Mouse (Mus musculus) spleen, postnatal 10 days (tissue): Measurements from ENCODE around the gene Tnfrsf25.

Source experiments
- DNase-seq, 2 experiments: peaks; one replicate each; pipeline ENCODE4 v3.0.0; 2021 to 2022; ENCODE audit warnings: low spot score in 2 of 2

Tnfrsf25 gene

DNA sequence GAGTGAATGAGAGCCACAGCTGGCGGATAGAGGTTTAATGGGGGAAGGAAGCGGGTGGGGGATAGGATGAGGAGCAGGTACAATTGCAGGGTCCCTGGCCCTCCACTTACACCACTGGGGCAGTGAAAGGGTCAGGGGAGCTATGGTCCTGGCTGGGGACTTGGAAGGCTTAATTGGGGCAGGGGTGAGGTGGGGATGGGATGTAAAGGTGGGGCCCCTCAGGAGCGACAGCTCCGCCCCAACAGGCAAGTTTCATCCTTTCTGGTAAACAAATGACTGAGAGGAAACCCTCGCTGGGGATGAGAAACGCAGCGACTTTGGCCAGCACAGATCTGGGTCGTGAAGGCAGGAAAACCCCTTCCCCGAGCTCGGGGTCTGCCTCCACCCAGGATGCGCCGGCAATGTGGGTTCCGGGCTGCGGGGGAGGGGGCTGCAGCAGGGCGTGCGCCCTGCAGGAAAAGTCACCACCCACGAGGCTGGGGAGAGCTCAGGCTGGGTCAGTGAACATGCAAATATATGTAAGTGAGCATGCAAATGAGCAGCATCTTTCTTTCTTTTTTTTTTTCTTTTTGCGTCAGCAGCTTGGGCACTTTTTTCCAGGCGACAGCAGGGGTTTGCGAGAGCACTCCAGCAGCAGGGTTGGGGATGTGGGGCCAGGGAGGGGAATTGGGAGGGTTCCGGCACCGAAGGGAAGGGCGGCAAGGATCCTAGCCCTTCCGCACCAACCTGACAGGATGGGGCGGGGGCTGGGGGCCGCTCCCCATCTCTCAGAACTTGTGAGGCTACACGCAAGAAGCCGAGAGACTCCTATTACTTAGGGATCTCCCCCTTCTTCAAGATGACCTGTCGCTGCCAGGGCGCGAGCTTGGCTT, 4.8 kb downstream of the Tnfrsf25 start:
- DNase-seq, result peak in 1 of 2 experiments; percentile 42

DNA sequence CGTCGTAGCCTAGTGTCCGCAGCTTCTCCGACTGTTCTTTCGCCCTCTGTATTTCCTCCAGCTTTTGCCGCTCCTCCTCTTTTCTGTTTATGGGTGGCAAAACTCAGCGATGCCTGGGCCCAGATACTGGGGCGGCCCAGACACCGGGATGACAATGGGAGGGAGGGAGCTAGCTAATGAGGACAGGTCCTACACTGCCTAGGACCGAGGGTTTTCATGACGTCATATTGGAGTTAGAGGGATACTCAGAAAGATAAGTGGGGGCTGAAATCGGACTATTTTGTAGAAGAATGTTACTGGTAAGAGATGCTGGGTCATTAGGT, 5.4 kb downstream of the Tnfrsf25 start:
- no peak for DNase-seq

DNA sequence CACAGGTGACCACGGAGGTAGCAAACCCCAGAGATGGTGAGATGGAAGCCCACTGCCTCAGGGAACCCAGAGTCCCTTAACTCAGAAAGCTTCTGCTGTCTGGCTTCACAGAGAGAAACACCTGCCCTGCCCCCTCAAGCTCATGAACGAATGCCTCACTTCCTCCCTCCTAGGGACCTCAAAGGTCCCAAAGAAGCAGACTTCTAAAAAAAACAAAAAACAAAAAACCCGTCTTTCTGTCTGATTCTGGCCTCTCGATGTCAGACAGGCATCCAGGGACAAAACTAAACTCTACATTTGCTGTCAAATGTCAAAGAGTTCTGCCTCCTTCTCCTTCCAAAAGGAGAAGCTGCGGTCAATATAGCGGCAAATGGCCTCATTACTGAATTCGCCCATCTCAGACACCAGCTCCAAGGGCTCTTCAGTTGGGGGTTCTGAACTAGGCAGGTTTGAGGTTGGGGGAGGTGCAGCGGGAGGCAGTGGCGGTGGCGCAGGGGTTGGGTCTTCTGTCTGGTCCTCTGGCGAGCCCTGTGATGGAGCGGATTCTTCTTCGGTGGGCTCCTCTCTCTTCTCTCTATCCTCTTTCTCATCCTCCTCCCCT, 8.7 kb downstream of the Tnfrsf25 start:
- DNase-seq, result no peak

DNA sequence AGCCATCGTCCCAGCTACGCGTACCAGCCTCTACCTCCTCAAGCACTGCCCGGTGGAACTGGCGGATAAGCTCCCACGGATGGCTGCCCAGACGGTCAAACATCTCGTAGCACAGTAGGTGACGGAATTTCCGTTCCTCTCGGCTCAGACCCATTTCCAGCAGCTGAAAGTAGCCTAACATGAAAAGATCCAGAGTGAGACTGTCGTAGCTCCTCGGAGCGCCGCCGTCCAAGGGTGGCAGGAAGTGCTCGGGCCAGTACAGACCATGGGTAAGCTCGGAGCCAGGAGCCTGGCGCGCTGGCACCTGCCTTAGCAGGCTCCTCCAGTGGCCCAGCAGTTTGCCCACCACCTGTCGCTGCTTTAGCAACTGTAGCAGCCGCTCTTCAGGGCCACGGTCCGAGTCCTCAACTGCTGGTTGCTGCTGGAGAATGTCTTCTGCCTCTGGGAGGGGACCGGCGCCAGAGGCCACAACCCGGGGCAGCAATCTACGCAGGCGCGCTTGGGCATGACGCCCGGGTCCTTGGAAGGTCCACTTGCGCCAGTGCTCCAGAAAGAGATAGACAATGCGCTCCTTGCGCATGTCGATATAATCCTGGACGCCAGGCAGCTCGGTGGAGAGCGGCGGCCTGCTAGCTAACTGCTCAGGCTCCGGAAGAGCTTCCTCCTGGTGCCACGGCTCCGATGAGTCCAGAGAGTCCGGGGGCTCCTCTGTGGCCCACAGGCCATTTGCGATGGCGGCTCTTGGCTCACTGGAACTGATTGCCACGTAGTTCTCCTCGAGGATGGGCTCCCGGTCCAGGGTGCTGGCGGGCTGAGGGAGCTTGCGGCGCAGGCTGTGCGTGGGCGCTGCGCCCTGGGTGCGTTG, 9.7 kb downstream of the Tnfrsf25 start:
- no peak for DNase-seq

DNA sequence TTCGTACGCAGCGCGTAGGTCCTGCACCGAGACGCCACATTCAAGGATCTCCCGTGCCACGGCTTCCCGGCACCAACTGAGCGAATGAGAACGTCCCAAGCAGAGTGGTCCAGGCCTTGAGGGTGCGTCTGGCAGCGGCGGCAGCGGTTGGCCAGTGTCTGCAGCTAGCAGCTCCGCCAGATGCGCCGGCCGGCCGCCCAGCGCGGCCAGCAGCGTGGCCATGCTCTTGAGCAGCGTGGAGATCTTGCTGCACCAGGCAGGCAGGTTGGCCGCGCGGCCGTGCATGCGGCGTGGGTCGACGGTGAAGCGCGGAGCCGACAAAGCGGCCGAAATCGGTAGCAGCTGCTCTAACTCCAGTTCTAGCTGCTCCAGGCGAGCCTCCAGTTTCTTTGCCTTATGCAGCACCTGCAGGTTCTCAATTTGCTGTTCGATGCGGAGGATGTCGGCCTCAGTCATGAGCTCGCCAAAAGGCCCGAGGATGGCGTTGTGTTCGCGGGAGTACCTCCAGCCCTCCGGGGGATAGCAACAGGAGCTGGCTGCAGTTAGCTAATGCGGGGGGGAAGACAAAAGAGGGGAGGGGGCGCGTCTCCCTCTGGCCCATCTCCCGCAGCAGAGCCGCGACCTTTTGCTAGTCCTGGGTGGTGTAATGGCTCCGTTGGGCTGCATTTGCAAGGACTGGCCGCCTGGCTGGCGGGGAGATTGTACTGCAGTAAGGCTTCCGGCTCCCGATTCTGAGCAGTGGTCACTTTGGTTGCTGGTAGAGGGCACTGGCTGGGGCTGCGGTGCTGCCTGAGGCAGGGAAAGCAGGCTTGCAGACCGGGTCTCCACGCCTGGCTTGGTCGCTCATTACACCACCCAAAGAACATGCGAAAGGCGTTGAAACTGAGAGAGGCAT, 10.5 kb downstream of the Tnfrsf25 start:
- no peak for DNase-seq

DNA sequence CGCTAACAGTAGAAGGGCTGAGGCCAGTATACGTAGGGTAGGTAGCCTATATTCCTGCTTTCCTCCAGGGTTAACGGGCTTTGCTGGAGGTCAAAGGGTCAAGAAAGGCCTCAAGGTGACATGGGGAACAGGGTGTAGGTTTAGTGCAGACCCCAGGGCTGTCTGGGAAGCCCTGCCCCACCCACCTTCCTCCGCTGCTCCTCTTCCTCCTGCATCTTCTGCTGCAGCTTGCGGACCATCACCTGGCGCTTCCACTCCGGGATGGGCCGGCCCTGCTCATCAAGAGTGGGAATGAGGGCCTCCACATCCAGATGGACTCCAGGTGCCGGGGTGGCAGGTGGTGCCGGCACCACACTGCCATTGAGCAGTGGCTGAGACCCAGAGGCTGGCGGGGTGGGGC, 12.2 kb downstream of the Tnfrsf25 start:
- DNase-seq, result no peak

DNA sequence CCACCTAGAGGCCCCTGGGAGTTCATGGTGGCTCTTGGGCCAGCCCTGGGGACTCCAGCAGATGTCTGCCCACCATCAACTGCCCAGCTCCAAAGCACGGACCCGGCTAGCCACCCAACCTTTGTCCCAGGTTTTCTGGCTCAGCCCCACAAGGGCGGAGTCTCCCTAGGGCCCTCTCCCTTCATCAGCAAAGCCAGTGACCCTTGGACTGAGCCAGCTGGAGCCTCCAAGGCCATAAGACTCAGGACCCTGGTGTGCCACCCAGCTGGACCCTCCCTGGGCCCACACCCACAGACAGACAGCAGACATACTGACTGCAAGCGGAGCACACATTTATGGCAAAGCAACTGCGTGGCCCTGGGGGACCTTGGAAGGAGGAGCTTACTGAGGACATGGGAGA, 13.1 kb downstream of the Tnfrsf25 start:
- DNase-seq, result no peak

DNA sequence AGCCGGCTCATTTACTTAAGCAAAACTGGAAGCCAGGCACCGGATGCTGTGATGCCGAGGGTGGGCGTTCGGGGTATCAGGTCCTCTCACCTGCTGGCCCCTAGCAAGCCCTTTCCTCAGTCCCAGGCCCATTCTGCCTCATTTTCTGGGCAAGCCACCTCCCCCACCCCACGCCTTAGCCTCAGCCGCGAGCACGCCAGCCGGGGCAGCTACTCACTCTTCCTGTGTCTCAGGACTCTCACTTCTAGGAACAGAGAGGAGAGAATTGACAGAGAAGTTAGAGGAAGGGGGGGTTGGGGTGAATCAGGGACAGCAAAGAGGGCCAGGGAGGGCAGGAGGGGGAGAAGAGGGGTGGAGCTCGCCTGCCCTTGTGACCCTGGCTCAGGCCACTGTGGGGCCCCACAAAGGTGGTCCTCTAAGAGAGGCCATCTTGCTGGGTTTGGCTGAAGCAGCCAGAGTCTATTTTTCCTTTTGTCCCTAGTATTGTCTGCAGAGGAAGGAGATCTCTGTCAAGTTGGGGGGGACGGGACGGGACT, 13.7 kb downstream of the Tnfrsf25 start:
- DNase-seq, result no peak

DNA sequence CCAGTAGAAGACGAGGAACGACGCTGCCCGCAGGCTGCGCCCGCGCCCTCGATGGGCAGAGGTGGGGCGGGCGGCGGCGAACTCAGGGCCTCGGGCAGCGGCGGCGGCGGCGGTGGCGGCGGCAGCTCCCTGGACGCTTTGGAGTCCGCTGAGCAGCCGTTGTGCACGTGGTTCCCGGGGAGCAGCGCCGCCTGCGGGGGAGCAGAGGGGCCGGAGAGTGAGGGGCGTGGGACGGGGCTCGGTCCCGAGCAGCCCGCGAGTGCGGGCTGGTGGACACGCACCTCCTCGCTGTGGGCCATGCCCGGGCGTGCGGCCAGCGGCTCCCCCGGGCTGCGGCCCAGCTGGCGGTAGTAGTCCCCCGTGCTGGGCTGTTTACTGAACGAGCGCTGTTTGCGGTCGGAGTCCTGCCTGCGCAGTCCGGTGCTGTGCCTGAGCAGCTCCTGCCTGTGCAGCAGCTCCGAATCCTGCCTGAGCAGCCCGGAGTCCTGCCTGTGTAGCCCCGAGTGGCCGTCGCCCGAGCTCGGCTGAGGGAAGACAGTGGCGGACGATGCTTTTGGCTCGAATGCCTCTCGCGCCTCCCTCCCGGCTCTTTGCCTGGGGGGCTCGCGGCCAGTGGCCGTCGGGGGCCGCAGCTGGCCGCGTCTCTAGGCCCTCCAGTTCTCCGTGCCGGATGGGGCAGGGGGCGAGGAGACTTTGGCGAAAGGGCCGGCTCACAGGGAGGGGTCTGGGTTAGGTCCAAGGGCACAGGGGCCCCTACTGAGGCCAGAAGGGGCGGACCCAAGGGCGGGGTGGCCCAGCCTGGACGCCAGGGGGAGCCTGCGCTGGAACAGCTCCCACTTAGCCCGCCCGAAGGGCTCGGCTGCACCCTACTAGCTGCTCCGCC, 15.3 kb downstream of the Tnfrsf25 start:
- peak in 1 of 2 experiments; percentile 72 for DNase-seq

DNA sequence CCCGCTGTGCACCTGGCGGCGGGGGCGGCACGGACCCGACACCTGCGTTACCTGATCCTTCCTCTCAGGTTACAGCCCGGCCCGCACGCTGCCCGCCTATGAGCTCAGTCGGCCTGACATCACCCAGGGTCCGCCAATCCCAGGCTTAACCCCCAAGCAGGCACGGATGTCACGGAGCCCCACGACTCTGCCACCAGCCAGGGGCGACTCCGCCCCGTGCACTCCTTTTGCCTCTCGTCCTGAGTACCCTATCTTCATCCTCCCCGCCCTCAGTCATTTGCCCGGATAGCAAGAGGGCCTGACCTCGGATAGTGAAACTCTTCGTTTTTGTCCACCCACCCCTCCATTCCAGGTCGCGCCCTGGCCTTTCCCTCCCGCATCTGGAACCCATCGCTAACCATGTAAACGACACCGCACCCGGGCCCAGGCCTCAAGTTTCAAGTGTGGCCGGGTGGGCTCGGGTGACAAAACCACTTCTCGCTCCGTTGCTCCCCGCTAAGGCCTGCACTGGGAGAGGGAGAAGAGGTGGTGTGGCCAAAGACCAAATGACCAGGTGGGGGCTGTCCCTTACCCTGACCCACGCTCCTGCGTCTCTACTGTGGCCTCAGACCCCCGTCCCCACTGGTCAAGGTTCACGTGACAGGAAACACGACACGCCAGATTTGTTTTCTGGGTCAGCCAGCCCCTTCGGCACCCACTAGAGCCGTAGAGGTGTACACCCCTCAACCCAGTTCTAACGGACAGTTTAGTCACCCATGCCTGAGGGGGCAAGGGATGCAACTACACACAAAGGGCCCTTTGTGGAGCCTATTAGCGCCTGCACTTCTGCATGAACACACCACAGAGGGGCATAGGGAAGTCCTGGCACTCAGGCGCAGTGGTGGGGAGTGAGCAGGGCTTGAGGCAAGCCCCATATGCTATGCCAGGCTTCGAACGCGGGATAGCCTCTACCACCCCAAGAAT, 16.4 kb downstream of the Tnfrsf25 start:
- DNase-seq, result no peak

DNA sequence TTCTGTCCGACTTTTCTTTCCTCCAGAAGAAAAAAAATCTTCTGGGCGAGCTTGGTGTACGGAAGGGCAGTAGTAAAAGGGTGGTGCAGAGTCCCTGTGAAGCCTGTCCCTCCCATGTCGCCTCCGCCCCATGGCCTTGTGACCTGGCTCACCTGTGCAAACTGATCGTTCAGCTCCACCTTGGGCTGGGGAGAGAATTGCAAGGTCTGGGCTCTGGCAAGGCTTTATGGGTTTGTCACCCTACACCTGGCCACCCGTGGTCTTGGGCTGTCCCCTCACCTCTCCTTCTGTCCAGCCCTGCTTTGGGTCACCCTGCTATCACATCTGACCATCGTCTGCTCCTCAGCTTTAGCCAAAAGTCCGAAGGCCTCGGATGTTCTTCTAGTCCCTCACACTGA, 17.0 kb downstream of the Tnfrsf25 start:
- no peak for DNase-seq

DNA sequence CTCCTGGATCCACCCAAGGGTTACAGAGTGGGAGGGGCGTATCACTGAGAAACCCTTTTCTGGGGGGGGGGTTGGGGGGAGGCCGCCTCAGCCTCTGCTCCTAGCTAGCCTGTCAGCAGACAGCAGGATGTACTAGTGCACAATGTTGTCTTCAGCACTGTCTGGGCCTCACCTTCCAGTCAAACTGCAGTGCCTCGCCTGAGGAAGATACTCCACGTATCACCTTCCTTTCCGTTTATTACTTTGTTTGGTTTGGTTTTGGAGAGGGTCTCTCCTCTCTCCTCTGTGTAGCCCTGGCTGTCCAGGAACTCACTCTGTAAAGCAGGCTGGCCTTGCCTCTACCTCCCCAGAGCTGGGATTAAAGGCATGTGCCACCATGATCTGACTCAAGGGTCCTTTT, 17.5 kb downstream of the Tnfrsf25 start:
- no peak for DNase-seq

DNA sequence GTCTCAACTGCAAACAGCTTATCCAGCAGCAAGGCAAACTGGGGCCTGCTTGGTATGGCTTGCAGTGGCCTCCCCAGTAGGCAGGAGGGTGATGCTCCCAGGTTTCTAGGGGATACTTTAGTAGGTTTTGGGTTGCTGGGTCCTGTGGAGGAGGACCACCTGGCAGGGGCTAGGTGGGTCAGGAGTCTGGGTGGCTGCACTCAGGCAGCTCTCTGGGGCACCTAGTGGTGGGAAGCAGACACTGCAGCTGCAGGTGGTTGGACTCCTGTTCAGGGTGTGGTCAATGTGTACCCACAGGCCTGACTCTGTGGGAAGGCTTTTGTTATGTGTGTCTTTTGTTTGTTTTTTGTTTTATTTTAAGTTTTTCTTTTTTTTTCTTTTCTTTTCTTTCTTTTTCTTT, 18.8 kb downstream of the Tnfrsf25 start:
- DNase-seq, result peak in 1 of 2 experiments; percentile 76

DNA sequence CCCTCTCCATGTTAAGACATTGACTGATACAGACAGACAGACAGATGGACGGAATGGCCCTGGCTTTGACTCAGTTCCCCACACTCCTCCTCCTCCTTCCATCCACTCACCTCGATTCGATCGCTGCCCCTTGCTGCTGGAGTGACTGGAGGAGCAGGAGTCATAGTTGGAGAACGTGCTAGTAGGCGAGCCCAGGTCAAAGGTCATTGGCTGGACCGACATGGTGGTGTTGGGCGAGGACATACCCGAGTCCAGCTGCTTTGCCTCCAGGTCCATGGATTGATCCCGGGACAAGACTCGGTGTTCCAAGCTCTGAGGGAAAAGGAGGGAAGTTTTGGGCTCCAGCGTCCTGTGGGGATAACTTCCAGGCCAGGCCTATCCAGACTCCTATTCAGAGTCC, 19.6 kb downstream of the Tnfrsf25 start:
- no peak for DNase-seq

DNA sequence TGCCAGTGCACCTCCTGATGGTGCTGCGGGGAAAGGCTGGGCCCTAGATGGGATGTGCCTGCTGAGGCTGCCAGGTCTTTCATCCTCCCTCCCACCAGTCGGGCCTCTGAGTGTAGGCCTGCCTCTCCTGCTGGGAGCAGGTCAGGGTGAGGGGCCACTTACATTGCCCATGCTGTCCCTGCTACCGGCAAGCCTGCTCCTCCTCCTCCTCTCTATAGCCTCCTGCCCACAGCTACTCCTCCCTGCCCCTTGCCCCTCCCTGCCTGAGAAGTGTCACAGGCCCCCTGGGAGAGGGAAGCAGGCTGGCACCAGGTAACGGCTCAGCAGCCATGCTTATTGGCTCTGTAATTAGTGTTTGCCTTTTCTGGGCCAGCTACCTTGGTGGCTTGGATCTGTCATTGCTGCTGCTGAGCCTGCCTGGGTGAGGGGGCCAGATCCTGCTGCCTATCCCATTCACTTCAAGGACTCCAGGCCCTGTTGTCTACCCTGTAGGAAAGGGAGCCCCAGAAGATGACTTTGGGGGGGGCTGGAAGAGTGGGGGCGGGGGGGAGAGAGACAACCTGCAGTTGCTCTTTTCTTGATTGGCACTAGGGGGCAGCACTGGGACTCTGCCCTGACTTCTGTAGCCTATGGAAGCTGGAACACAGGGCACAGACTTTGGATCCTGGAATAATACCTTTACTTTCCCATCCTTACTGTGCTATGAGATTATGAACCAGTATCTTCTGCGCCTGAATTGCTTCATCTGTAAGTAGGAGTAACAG, 20.6 kb downstream of the Tnfrsf25 start:
- no peak for DNase-seq

DNA sequence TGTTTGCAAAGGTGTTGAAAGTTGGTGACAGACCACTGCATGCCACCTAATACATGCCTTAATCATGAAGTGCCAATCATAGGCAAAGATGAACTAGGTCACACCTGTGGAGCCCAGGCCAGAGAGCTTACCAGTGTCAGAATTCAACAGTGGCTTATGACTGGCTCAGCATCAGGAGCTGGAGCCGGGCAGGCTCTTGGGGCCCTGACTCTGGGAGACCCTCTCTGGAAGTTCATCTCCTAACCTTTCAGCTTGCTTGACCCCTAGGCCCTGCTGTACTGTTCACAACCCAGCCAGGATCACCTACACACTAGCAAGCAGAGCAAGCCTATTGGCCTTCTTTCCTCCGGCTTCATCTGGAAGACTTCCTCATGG, 21.1 kb downstream of the Tnfrsf25 start:
- DNase-seq, result no peak

DNA sequence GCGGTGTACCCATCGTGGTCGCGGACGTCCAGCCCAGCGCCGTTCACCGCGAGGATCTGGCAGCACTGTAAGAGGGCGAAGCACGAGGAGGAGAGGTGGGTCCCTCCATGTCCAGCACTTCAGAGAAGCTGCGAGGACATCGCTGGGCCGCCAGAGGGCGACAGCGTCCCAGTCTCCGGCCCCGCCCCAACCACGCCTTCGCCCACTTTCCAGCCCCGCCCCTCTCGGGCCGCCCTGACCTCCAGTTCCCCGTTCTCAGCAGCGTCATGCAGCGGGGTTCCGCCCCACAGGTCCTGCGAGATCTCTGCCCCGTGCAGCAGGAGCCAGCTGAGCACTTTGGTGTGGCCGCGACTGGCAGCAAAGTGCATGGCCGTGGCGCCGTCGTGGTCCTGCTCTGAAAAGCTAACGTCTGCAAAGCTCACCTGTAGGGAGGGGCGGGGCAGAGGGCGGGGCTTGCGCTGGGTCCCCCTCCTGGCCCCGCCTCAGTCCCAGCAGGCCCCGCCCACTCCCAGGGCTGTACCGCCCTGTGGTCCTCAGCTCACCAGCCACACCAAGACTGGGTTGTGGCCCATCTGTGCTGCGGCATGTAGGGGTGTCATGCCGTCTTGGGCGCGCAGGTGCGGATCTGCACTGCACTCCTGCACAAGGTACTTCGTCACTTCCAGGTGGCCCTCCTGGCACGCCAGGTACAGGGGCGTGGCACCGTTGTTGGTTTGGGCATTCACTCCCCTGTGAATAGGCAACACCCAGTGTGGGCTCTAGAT, 22.9 kb downstream of the Tnfrsf25 start:
- DNase-seq, result peak; percentile 82 to 94

DNA sequence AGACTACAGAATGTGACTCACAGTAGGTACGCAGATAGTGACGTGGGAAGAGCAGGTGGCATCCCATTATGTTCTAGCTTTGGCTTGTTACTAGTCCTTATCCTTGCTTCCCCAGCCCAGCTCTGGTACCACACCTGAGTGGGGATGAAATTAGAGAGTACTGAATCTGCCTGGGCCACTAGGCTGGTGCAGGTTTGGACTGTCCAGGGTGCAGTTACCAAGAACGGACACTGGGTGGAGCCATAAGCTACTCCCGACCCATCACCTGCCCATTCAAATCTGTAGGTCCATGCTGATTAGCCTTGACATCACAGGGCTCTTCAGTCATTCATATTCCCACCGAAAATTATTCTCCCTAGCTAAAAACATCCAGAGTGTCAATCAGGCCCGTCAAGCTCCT, 24.7 kb downstream of the Tnfrsf25 start:
- peak; percentile 51 to 75 for DNase-seq
